Mouse (Mus musculus) testis, adult 2 months (tissue): ENCODE measurements at regions not wholly inside any gene's neighbourhood (a gene's known extent, or its start where the extent isn't known, plus 50 kb on each side); places are given as distances from the start of the nearest gene placed in this dataset.

Experiments
- CTCF ChIP-seq: fragments of 200-500 bp; IDR thresholded peaks from 2 replicates; pipeline ENCODE4 v1.5.1; 2012; ENCODE audit warnings: low read depth, mild to moderate bottlenecking, inconsistent platforms, low read length, moderate library complexity; ENCODE audit not compliant: control insufficient read depth, insufficient read depth, insufficient replicate concordance
- POLR2A ChIP-seq: fragments of 200-500 bp; IDR thresholded peaks from 2 replicates; pipeline ENCODE4 v1.6.1; 2012; ENCODE audit warnings: low read depth, mild to moderate bottlenecking, inconsistent platforms, low read length, moderate library complexity; ENCODE audit not compliant: control insufficient read depth

DNA sequence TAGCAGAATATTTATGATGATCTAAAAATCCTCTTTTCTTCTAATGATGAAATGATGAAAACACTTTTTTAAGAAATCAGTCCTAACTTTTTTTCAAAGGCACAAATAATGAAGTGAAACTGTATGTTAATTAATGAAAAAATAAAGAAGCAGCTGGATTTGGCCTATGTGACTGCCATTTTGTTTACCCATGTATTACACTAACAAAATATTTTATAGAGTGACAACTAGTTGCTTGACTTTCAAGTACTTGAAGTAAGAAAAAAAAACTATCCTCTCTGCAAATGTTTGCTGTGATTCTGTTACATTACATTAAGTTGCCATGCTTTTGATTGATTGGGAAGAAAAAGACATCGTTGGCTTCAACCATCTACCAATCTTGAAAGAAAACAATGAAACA lies 399.2 kb upstream of the C030005K15Rik start:
- TF ChIP-seq POLR2A (no peak), CTCF (no peak)
